Mouse (Mus musculus): ENCODE measurements at regions not wholly inside any gene's neighbourhood (a gene's known extent, or its start where the extent isn't known, plus 50 kb on each side); places are given as distances from the start of the nearest gene placed in this dataset.

GRCm38 (mm10) chr15:6988187-6988586, 102.2 kb upstream of the Lifr start:
- TF ChIP-seq CTCF (IDR thresholded peaks at IDR 0.05; ENCODE audit: low read depth) (no peak), EP300 (IDR thresholded peaks at IDR 0.05; ENCODE audit: low read depth) (no peak)

Measured in heart, postnatal 0 days (tissue).